Mouse (Mus musculus) megakaryocyte, embryonic 14.5 days (primary cell): ENCODE results near the gene BC030500. TPM values are rescaled to one million over a fixed set of nuclear protein-coding genes. Genes with fewer than 3 reads are reported as not detected.

Experiments
- H3K27me3 ChIP-seq: replicated peaks from 2 replicates; pipeline ENCODE3; 2012; ENCODE audit warnings: inconsistent platforms
- H3K36me3 ChIP-seq: replicated peaks from 2 replicates; pipeline ENCODE3; 2012; ENCODE audit warnings: low read length, inconsistent platforms, mixed read lengths
- H3K4me1 ChIP-seq: 2 replicates; pipeline ENCODE4 v1.6.1; 2012; ENCODE audit warnings: inconsistent platforms
- H3K4me3 ChIP-seq: replicated peaks from 2 replicates; pipeline ENCODE3; 2012; ENCODE audit warnings: moderate library complexity, mild to moderate bottlenecking, inconsistent platforms
- H3K9me3 ChIP-seq: 2 replicates; pipeline ENCODE4 v1.6.1; 2012; ENCODE audit warnings: inconsistent platforms
- FLI1 ChIP-seq: IDR thresholded peaks from 2 replicates; pipeline ENCODE4 v1.6.1; 2012; ENCODE audit warnings: low read length, inconsistent platforms, mixed read lengths
- GATA1 ChIP-seq: IDR thresholded peaks from 3 replicates; pipeline ENCODE4 v1.6.1; 2012; ENCODE audit warnings: mixed read lengths, low read length, inconsistent platforms, borderline replicate concordance
- polyA plus RNA-seq: library from polyadenylated mRNA; stranded (reverse); fragments of >175 nt; gene quantifications from 2 replicates; pipeline ENCODE4 v1.2.3, GENCODE M21; 2012; ENCODE audit warnings: low replicate concordance; ENCODE audit not compliant: insufficient read depth

Gene BC030500
- polyA plus RNA-seq, 1 experiment = not detected

GRCm38 (mm10) chr8:58943773-58944172 is 32.2 kb downstream of the BC030500 start:
- Histone ChIP-seq H3K9me3 (no peaks in the 10 kb centered on the region), H3K4me1 (no peaks in the 10 kb centered on the region), H3K4me3 (no peak overlapping the region), H3K27me3 (no peaks in the 10 kb centered on the region), H3K36me3 (no peaks in the 10 kb centered on the region)
- TF ChIP-seq FLI1 (no peak), GATA1 (no peak)

DNA sequence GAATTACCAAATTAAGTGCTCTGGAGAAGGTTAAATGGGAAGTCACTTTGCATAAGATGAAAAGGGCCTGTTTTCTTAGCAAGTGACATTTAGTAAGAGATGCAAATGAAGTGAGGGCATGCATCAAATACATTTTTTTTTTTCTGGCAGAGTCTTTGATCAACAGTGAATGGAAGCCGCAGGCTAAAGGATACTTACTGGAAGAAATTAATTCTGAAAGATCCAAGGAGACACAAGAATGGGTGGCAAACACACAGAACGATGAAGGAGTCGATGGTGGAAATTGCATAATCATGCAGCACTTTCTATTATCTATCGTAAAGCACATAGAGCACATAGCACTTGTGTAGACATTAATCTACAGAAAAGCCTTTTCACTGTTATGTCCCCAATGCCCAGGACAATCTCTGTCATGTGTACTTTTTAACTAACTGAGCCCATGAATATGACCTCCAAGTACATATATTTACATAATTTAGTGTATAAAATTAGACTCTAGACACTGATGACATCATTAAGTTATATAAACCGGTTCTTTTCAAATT is 45.7 kb downstream of the BC030500 start:
- H3K27me3 ChIP-seq = no peaks in the 10 kb centered on the region
- TF ChIP-seq FLI1 = no peak
- no peak for TF ChIP-seq GATA1

More for the DNA sequence above, 45.7 kb downstream of the BC030500 start:
- Histone ChIP-seq H3K4me1 (no peaks in the 10 kb centered on the region), H3K4me3 (no peak overlapping the region), H3K36me3 (no peaks in the 10 kb centered on the region), H3K9me3 (0 out of 2 replicates have a peak, but pooled peaks cover 4% of the 10 kb centered on the region)

Other genes with a start within 250 kb of the BC030500 start
- not detected in 2 replicates for gene Galntl6, start 885 bp downstream of the BC030500 start, polyA plus RNA-seq